Mouse (Mus musculus) G1E (cell line): Measurements from ENCODE around the gene Ssc5d.

Experiments used
- CTCF ChIP-seq: IDR thresholded peaks from 2 replicates; pipeline ENCODE4 v1.5.1; 2012; ENCODE audit warnings: low read depth, low read length, inconsistent platforms, mixed read lengths
- POLR2AphosphoS5 ChIP-seq: IDR thresholded peaks from 2 replicates; pipeline ENCODE4 v1.6.1; 2012; ENCODE audit warnings: low read depth, low read length, inconsistent platforms; ENCODE audit not compliant: insufficient replicate concordance
- TAL1 ChIP-seq: conservative IDR thresholded peaks from 2 replicates; pipeline ENCODE4 v1.6.1; 2012; ENCODE audit warnings: low read depth, low read length, inconsistent platforms, mixed read lengths

DNA sequence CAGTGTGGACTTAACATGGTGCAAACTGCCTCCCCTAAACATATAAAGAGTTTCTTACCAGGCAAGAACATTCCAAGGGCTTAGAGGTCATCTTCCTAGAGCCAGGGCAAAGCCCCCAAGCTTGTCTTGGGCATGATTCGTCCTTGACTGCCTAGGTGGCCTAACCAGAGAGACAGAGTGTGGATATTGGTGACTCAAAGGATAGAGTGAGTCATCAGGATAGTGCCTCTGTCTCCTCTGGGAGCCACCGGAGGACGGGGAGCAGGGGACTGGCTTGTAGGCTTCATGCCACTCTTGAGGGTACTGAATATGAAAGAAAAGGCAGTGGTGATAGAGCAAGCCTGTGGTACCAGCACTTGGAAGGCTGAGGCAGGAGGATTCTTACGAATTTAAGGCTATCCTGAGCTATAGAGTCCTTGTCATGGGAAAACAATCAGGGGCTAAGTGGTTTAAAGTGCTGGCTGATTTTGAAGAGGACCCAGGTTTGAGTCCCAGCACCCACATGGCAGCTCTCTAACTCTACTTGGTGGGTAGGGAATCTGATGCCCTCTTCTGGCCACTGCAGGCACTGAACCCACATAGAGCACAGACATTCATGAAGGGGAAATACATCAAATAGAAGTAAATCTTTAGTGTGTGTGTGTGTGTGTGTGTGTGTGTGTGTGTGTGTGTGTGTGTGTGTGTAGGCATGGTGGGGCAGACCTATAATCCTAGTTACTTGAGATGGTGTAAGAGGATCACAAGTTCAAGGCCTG lies 8.8 kb downstream of the Ssc5d start:
- TF ChIP-seq CTCF (no peak), TAL1 (no peak), POLR2AphosphoS5 (no peak)
